Mouse (Mus musculus): Measurements from ENCODE around the gene Rcc2. TPM values are rescaled to one million over a fixed set of nuclear protein-coding genes. Genes with fewer than 3 reads are reported as not detected.

Rcc2 gene
- total RNA-seq (2021), result 10 to 100 TPM; 87.4 to 91.7 TPM
- long read RNA-seq, experiment 1, transcript Rcc2-201 (13 exons, 3,767 nt), result major isoform, 62 of 127 reads
- long read RNA-seq, experiment 1, partial matches to known transcripts, result 47 of 127 reads
- long read RNA-seq, experiment 1, other reads (novel, unspliced or antisense), result 18 of 127 reads
- long read RNA-seq, experiment 2, transcript Rcc2-201 (13 exons, 3,767 nt), result major isoform, 45 of 107 reads
- long read RNA-seq, experiment 2, partial matches to known transcripts, result 55 of 107 reads
- long read RNA-seq, experiment 2, other reads (novel, unspliced or antisense), result 7 of 107 reads

- H3K27ac ChIP-seq, result peak within 1 kb of the TSS; percentile 94
- no peak for DNase-seq (ENCODE audit: extremely low spot score in 1 of 2, low spot score in 2 of 2)
- TF ChIP-seq CTCF (IDR thresholded peaks at IDR 0.05), result no peak
- peak within 1 kb of the TSS; percentile 74 for H3K4me3 ChIP-seq
- intact Hi-C loops (cut with DNase I), result loop anchor here (1.0 kb wide), 1 partner anchor 14 kb away; no protein-coding TSS in a partner anchor
Measured at GRCm38 (mm10) chr4:140700269-140701018, at the start of gene Rcc2. Gene Rcc2, plus strand, starts transcription at chr4:140700541.

GRCm38 (mm10) chr4:140653835-140654583 lies 46.3 kb upstream of the Rcc2 start:
- no peak for DNase-seq (ENCODE audit: extremely low spot score in 1 of 2, low spot score in 2 of 2)
- Histone ChIP-seq H3K27ac (no peak overlapping the region), H3K4me3 (no peak overlapping the region)
- TF ChIP-seq CTCF (IDR thresholded peaks at IDR 0.05), result no peak
- intact Hi-C loops (cut with DNase I), result no loop called here

- no peak overlapping the region for H3K27ac ChIP-seq
- intact Hi-C loops (cut with DNase I), result no loop called here
- no peak overlapping the region for H3K4me3 ChIP-seq
- no peak for DNase-seq (ENCODE audit: extremely low spot score in 1 of 2, low spot score in 2 of 2)
- TF ChIP-seq CTCF (IDR thresholded peaks at IDR 0.05), result no peak
Measured at GRCm38 (mm10) chr4:140654798-140655197, 45.5 kb upstream of the Rcc2 start.

- DNase-seq (ENCODE audit: extremely low spot score in 1 of 2, low spot score in 2 of 2), result no peak
- no peak for TF ChIP-seq CTCF (IDR thresholded peaks at IDR 0.05)
- H3K4me3 ChIP-seq, result no peak overlapping the region
- H3K27ac ChIP-seq, result no peak overlapping the region
- intact Hi-C loops (cut with DNase I), result loop anchor here (2.0 kb wide), 1 partner anchor 32 kb away; no protein-coding TSS in a partner anchor
Measured at GRCm38 (mm10) chr4:140656529-140656928, 43.8 kb upstream of the Rcc2 start.

- H3K27ac ChIP-seq, result peak overlapping the region; percentile 37; the same call in 1 of the 2 replicates
- TF ChIP-seq CTCF (IDR thresholded peaks at IDR 0.05), result no peak
- no peak overlapping the region for H3K4me3 ChIP-seq
- intact Hi-C loops (cut with DNase I), result loop anchor here (2.0 kb wide), 1 partner anchor 33 kb away; no protein-coding TSS in a partner anchor
- peak; percentile 56 to 81 for DNase-seq (ENCODE audit: extremely low spot score in 1 of 2, low spot score in 2 of 2)
Measured at GRCm38 (mm10) chr4:140657681-140658575, 42.4 kb upstream of the Rcc2 start.

GRCm38 (mm10) chr4:140661406-140662022 lies 38.8 kb upstream of the Rcc2 start:
- no peak overlapping the region for H3K4me3 ChIP-seq
- no peak for TF ChIP-seq CTCF (IDR thresholded peaks at IDR 0.05)
- intact Hi-C loops (cut with DNase I), result no loop called here
- DNase-seq (ENCODE audit: extremely low spot score in 1 of 2, low spot score in 2 of 2), result no peak
- H3K27ac ChIP-seq, result no peak overlapping the region

GRCm38 (mm10) chr4:140662453-140662852 lies 37.9 kb upstream of the Rcc2 start:
- no peak overlapping the region for H3K27ac ChIP-seq
- no peak for TF ChIP-seq CTCF (IDR thresholded peaks at IDR 0.05)
- no peak for DNase-seq (ENCODE audit: extremely low spot score in 1 of 2, low spot score in 2 of 2)
- intact Hi-C loops (cut with DNase I), result no loop called here
- H3K4me3 ChIP-seq, result no peak overlapping the region

GRCm38 (mm10) chr4:140662882-140663585 lies 37.3 kb upstream of the Rcc2 start:
- no peak for DNase-seq (ENCODE audit: extremely low spot score in 1 of 2, low spot score in 2 of 2)
- intact Hi-C loops (cut with DNase I), result no loop called here
- no peak overlapping the region for H3K27ac ChIP-seq
- H3K4me3 ChIP-seq, result no peak overlapping the region
- no peak for TF ChIP-seq CTCF (IDR thresholded peaks at IDR 0.05)

- no peak for TF ChIP-seq CTCF (IDR thresholded peaks at IDR 0.05)
- Histone ChIP-seq H3K27ac (peak overlapping the region; percentile 19; the same call in 1 of the 2 replicates), H3K4me3 (no peak overlapping the region)
- DNase-seq (ENCODE audit: extremely low spot score in 1 of 2, low spot score in 2 of 2), result no peak
- intact Hi-C loops (cut with DNase I), result no loop called here
Measured at GRCm38 (mm10) chr4:140665053-140665452, 35.3 kb upstream of the Rcc2 start.

- no peak for DNase-seq (ENCODE audit: extremely low spot score in 1 of 2, low spot score in 2 of 2)
- no peak for TF ChIP-seq CTCF (IDR thresholded peaks at IDR 0.05)
- no peak within 1 kb of the TSS for H3K4me3 ChIP-seq
- intact Hi-C loops (cut with DNase I), result no loop called here
- H3K27ac ChIP-seq, result peak within 1 kb of the TSS; percentile 19; the same call in 1 of the 2 replicates
Measured at GRCm38 (mm10) chr4:140665760-140666159, 34.6 kb upstream of the Rcc2 start, which contains the start of gene Arhgef10l. Gene Arhgef10l, minus strand, starts transcription at chr4:140666012.
